Mouse (Mus musculus) adrenal gland, postnatal 25 days (tissue): Measurements from ENCODE around the gene Cbx7. TPM values are rescaled to one million over a fixed set of nuclear protein-coding genes. Genes with fewer than 3 reads are reported as not detected.
"Not testable (repeated sequence)": the region's sequence is repeated elsewhere in the genome, so short reads cannot be mapped to it uniquely, and the experiment has no call there.

ENCODE experiments used
- DNase-seq: peaks from one replicate; pipeline ENCODE4 v3.0.0; 2021; ENCODE audit warnings: mixed read lengths
- total RNA-seq: library from RNA; stranded (reverse); gene quantifications from 2 replicates; pipeline ENCODE4 v1.2.3, GENCODE M21; 2021

The Cbx7 gene
- total RNA-seq, 1 experiment from 2014 or later, result 22.4 TPM

GRCm38 (mm10) chr15:79927637-79928122 lies 43.2 kb downstream of the Cbx7 start:
- DNase-seq, result peak; percentile 96

GRCm38 (mm10) chr15:79926856-79927416 lies 44.0 kb downstream of the Cbx7 start:
- no peak for DNase-seq

- no peak for DNase-seq
Observed at GRCm38 (mm10) chr15:79919787-79920186, 51.1 kb downstream of the Cbx7 start.

- DNase-seq, result no peak
Observed at GRCm38 (mm10) chr15:79918485-79918884, 52.4 kb downstream of the Cbx7 start.

DNA sequence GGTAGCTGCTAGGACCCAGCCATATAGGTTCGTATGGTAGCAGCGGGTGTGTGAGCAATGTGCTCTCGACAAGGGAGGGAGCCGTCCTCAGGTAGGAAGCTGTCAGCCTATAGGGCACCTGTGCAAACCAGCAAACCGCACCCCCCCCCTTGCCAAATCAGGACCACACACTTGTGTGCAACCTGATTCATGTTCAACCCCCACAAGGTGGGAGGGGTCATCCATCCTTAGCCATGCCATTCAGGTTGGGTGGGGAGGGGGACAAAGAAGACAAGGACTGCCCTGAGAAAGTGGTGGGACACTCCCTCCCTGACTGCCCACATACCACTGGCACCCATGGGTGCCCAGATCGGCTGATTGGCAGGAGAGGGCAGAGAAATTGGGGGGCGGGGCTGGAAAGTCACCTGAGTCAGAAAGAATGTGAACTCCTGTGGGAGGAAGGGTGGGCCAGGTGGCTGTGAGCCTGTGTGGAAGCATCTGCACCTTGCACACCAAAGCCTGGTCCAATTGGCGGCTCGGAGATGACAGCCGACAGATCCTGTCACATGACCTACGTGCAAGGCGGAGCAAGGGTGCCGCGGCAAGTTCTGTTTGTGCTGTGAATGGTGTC lies 53.7 kb downstream of the Cbx7 start:
- DNase-seq, result no peak

- no peak for DNase-seq
Observed at GRCm38 (mm10) chr15:79916150-79916549, 54.8 kb downstream of the Cbx7 start.

- DNase-seq, result no peak
Observed at GRCm38 (mm10) chr15:79914357-79914756, 56.6 kb downstream of the Cbx7 start.

- no peak for DNase-seq
Observed at GRCm38 (mm10) chr15:79913761-79914346, 57.1 kb downstream of the Cbx7 start.

- no peak for DNase-seq
Observed at GRCm38 (mm10) chr15:79911339-79911738, 59.6 kb downstream of the Cbx7 start.

- DNase-seq, result not testable (repeated sequence)
Observed at GRCm38 (mm10) chr15:79910812-79911211, 60.1 kb downstream of the Cbx7 start.

GRCm38 (mm10) chr15:79909006-79909405 lies 61.9 kb downstream of the Cbx7 start:
- not testable (repeated sequence) for DNase-seq

- no peak for DNase-seq
Observed at GRCm38 (mm10) chr15:79906855-79907254, 64.1 kb downstream of the Cbx7 start.

DNA sequence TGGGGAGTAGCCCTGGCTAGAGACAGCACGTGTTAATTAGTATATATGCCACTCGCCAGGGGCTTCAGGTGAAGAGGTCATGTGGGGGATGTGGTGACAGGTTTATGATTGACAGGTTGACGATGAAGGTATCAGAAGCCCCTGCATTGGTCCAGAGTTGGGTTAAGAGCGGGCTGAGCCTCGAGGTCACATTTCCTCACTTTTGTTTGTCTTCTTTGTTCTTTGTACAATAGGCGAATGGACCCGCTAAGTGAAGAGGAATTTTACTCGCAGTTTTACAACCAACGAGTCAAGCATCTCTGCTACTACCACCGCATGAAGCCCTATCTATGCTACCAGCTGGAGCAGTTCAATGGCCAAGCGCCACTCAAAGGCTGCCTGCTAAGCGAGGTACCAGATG lies 65.7 kb downstream of the Cbx7 start:
- no peak for DNase-seq

GRCm38 (mm10) chr15:79904678-79905077 lies 66.2 kb downstream of the Cbx7 start:
- DNase-seq, result not testable (repeated sequence)

DNA sequence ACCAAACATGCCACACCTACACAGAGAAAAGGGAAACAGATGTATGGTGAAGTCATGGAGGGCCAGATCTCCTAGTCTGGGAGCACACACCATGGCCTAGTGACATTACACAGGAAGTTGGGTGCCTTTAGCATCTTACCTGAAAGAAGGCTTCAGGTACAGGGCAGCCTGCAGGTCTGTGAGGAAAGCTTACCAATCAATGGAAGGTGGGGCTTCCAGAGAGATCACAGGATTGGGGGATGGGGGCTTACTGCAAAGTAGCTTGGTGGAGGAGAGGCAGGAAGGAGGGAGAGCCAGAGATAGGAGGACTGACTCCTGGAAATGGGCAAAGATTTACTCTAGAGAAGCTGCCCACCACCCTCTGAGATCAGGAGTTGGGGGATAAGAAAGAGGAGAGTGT lies 67.0 kb downstream of the Cbx7 start:
- no peak for DNase-seq

GRCm38 (mm10) chr15:79903081-79903480 lies 67.8 kb downstream of the Cbx7 start:
- not testable (repeated sequence) for DNase-seq

DNA sequence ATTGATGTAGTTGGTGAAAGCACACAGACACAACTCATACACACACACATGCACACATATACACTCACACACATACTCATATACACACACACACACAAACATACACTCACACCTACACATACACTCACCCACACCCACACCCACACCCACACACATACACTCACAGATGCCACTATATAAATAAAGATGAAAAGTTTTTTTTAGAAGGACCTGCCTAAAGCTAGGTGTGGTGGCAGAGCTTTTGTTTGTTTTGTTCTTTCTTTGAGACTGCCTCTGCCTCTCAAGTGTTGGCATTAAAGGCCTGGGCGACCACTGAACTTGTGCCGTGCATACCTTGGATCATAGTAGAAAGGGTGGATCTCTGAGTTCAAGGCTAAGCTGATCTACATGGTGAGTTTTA lies 69.5 kb downstream of the Cbx7 start:
- no peak for DNase-seq

DNA sequence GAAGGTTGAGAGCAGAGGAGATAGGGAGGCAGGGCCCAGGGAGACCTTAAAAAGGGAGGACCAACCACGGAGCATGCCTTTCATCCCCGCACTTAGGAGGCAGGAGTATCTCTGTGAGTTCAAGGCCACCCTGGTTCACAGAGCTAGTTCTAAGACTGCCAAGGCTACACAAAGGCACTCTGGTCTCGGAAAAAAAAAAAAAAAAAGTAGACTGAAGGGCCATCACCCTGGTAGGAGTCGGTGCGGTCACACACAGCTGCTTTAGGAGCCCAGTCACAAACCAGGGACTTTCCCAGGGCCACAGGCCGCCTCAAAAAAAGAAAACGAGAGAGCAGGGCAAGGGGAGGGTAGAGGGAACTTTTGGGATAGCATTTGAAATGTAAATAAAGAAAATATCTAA lies 70.2 kb downstream of the Cbx7 start:
- DNase-seq, result no peak

GRCm38 (mm10) chr15:79899828-79900510 lies 71.0 kb downstream of the Cbx7 start:
- no peak for DNase-seq

- DNase-seq, result no peak
Observed at GRCm38 (mm10) chr15:79898988-79899387, 71.9 kb downstream of the Cbx7 start.

- no peak for DNase-seq
Observed at GRCm38 (mm10) chr15:79896080-79896725, 74.7 kb downstream of the Cbx7 start.

DNA sequence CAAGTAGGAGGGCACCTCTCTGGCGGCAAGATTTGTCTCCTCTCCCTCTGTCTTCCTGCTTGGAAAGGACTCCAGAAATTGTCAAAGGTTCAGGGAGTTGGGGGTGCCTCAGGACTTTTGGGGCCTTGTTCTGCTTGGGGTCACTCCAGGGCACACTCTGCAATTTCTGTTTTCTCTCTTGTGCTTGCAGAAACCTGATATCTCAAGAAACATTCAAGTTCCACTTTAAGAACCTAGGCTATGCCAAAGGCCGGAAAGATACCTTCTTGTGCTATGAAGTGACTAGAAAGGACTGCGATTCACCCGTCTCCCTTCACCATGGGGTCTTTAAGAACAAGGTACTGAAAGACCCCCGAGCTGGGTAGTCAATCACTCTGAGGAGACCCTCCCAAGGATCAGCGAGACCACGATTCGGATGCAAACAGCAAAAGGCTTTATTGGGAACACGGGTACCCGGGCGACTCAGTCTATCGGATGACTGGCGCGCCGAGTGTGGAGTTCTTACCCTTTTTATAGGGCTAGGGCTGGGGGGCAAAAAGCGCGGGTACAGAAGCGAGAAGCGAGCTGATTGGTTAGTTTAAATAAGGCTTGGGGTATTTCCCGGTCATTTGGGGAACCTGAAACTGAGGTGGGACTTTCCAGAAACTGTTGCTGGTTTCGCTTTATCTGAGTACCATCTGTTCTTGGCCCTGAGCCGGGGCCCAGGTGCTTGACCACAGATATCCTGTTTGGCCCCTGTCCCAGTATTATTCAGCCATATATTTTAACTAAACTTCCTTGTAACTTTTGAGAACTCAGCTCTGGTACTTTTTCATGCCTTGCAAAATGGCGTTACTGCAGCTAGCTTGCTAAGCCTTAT lies 75.5 kb downstream of the Cbx7 start:
- DNase-seq, result not testable (repeated sequence)
